Mouse (Mus musculus) heart, adult 2 months (tissue): Measurements from ENCODE around the gene Vmn1r21.

Experiments
- CTCF ChIP-seq: fragments of 200-600 bp; IDR thresholded peaks from 2 replicates; pipeline ENCODE4 v1.8.1; 2022; ENCODE audit warnings: antibody characterized with exemption, mild to moderate bottlenecking, moderate library complexity
- EP300 ChIP-seq: fragments of 200-500 bp; IDR thresholded peaks from 2 replicates; pipeline ENCODE4 v1.6.1; 2011; ENCODE audit warnings: low read depth, low read length, control low read depth; ENCODE audit not compliant: insufficient read depth

GRCm38 (mm10) chr6:57859043-57860042, 9.2 kb upstream of the Vmn1r21 start:
- TF ChIP-seq CTCF (peak; percentile 85), EP300 (no peak)
